8 mouse cellular contexts compared by ENCODE assay signal in the genomic region with DNA sequence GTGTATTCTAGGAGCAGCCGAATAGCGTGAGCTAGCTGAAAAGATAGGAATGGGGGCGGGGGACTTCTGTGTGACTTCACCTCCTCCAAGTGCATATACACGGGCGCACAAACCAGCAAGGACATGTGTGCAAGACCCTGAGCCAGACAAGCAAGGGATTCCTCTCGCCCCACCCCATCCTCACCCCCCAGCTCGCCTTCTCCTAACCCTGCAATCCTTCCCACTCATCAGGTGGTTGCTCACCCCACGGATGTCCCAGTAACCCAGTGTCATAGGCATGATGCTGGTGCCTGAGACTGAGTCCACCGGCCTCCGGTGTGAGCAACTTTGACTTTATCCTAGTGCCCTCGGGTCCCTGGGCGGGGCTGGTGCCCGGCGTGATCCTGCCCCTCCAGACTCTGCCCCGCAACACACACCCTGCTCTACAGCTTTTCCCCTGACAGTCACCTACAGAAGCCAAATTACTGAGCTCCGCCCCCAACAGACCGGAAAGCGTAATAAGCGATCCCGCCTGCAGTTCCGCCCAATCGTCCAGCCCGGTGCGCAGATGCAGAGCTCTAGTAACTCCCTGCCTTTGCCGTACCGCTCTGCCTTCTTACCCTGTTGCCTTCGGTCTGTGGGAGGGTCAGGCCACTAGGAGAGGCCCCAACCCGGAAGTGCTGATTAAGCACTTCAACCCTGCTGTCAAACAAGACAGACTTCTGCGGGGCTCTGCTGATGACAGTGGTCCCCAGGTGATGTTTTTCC. TPM values are rescaled to one million over a fixed set of nuclear protein-coding genes. Genes with fewer than 3 reads are reported as not detected.
DNase-seq lines count a peak whose midpoint lies in the region; ATAC-seq and TF ChIP-seq lines count a peak whose summit lies in the region.

A gene (minus strand): TSS at position 501 of the 747 bp plus-strand sequence.

- H3K27me3 ChIP-seq in heart, embryonic 11.5 days (ENCODE audit: control insufficient read depth, insufficient read depth, low read length), result no peaks in the 10 kb centered on the region
- no peaks in the 10 kb centered on the region for H3K27me3 ChIP-seq in kidney, embryonic 15.5 days
- H3K27me3 ChIP-seq in limb, embryonic 15.5 days, result no peaks in the 10 kb centered on the region
- no peaks in the 10 kb centered on the region for H3K27me3 ChIP-seq in midbrain, postnatal 0 days (ENCODE audit: insufficient read depth, low read length)

- peak within 1 kb of the TSS; percentile 73 for H3K4me3 ChIP-seq in brown adipose tissue, adult 24 weeks (ENCODE audit: insufficient read depth, low read depth, low read length)
- H3K4me3 ChIP-seq in heart, embryonic 11.5 days (ENCODE audit: low read depth, low read length), result peak within 1 kb of the TSS; percentile 56
- H3K4me3 ChIP-seq in kidney, embryonic 15.5 days (replicated peaks), result peak within 1 kb of the TSS; percentile 60
- peak within 1 kb of the TSS; percentile 57 for H3K4me3 ChIP-seq in limb, embryonic 15.5 days
- peak within 1 kb of the TSS; percentile 44 for H3K4me3 ChIP-seq in midbrain, postnatal 0 days (ENCODE audit: low read depth, low read length)

- peak within 1 kb of the TSS; percentile 35 for H3K27ac ChIP-seq in brown adipose tissue, adult 24 weeks (replicated peaks; ENCODE audit: low read depth, low read length)
- H3K27ac ChIP-seq in heart, embryonic 11.5 days (ENCODE audit: low read depth, low read length), result peak within 1 kb of the TSS; percentile 72
- H3K27ac ChIP-seq in kidney, embryonic 15.5 days, result peak within 1 kb of the TSS; percentile 77
- H3K27ac ChIP-seq in limb, embryonic 15.5 days, result peak within 1 kb of the TSS; percentile 74
- peak within 1 kb of the TSS; percentile 71 for H3K27ac ChIP-seq in midbrain, postnatal 0 days (ENCODE audit: low read depth, low read length)

- H3K36me3 ChIP-seq in heart, embryonic 11.5 days (ENCODE audit: control insufficient read depth, insufficient read depth, low read length), result no peaks in the 10 kb centered on the region
- H3K36me3 ChIP-seq in kidney, embryonic 15.5 days, result no peaks in the 10 kb centered on the region
- H3K36me3 ChIP-seq in limb, embryonic 15.5 days, result no peaks in the 10 kb centered on the region
- H3K36me3 ChIP-seq in midbrain, postnatal 0 days (ENCODE audit: insufficient read depth, low read length), result no peaks in the 10 kb centered on the region

- no peaks in the 10 kb centered on the region for H3K4me1 ChIP-seq in brown adipose tissue, adult 24 weeks (ENCODE audit: control insufficient read depth, insufficient read depth, insufficient read length, low read length)
- peaks cover 4% of the 10 kb centered on the region; the same call in 1 of the 2 replicates for H3K4me1 ChIP-seq in heart, embryonic 11.5 days (ENCODE audit: control insufficient read depth, insufficient read depth, low read length)
- H3K4me1 ChIP-seq in kidney, embryonic 15.5 days, result peaks cover 15% of the 10 kb centered on the region
- peaks cover 5% of the 10 kb centered on the region for H3K4me1 ChIP-seq in limb, embryonic 15.5 days
- H3K4me1 ChIP-seq in midbrain, postnatal 0 days (ENCODE audit: insufficient read depth, low read length), result no peaks in the 10 kb centered on the region

- peak; percentile 82 for ATAC-seq in erythroid progenitor cell, adult 5-6 weeks (replicated peaks; ENCODE audit: low FRiP score, poor library complexity, severe bottlenecking)
- ATAC-seq in heart, embryonic 11.5 days (replicated peaks; ENCODE audit: insufficient number of reproducible peaks, low FRiP score, low TSS enrichment), result peak; percentile 88
- ATAC-seq in kidney, embryonic 15.5 days (replicated peaks; ENCODE audit: low FRiP score), result peak; percentile 96
- ATAC-seq in limb, embryonic 15.5 days (ENCODE audit: insufficient number of reproducible peaks, low FRiP score, low TSS enrichment, low read depth), result peak; percentile 81
- peak; percentile 83 for ATAC-seq in midbrain, postnatal 0 days (ENCODE audit: low FRiP score)

- peak within 1 kb of the TSS; percentile 72 for H3K9ac ChIP-seq in heart, embryonic 11.5 days (ENCODE audit: low read depth, low read length)
- peak within 1 kb of the TSS; percentile 60 for H3K9ac ChIP-seq in kidney, embryonic 15.5 days
- peak within 1 kb of the TSS; percentile 56 for H3K9ac ChIP-seq in limb, embryonic 15.5 days
- peak within 1 kb of the TSS; percentile 54 for H3K9ac ChIP-seq in midbrain, postnatal 0 days (replicated peaks; ENCODE audit: low read length, poor library complexity, severe bottlenecking)

- H3K4me2 ChIP-seq in heart, embryonic 11.5 days, result peak within 1 kb of the TSS; percentile 87
- peak within 1 kb of the TSS; percentile 91 for H3K4me2 ChIP-seq in kidney, embryonic 15.5 days
- peak within 1 kb of the TSS; percentile 88 for H3K4me2 ChIP-seq in limb, embryonic 15.5 days
- H3K4me2 ChIP-seq in midbrain, postnatal 0 days (ENCODE audit: low read depth, low read length, poor library complexity, severe bottlenecking), result peak within 1 kb of the TSS; percentile 64

- no peaks in the 10 kb centered on the region for H3K9me3 ChIP-seq in heart, embryonic 11.5 days (replicated peaks; ENCODE audit: control insufficient read depth, low read length)
- no peaks in the 10 kb centered on the region for H3K9me3 ChIP-seq in kidney, embryonic 15.5 days (replicated peaks)
- no peaks in the 10 kb centered on the region for H3K9me3 ChIP-seq in limb, embryonic 15.5 days
- no peaks in the 10 kb centered on the region for H3K9me3 ChIP-seq in midbrain, postnatal 0 days (ENCODE audit: low read length)

- DNase-seq in CD4-positive helper T cell, adult 2 months (ENCODE audit: low read depth, low spot score), result peak; percentile 88
- peak; percentile 90 for DNase-seq in midbrain, postnatal 0 days (ENCODE audit: low spot score)
- DNase-seq in spleen, postnatal 10 days (ENCODE audit: low spot score in 2 of 2), result peak; percentile 56 to 85

- TF ChIP-seq CTCF in midbrain, postnatal 0 days (IDR thresholded peaks at IDR 0.05), result peak; percentile 49

- 5% methylated on average over 29 of the region's 29 CpGs for WGBS in heart, embryonic 11.5 days (ENCODE audit: insufficient replicate concordance)
- WGBS in kidney, embryonic 15.5 days, result 4% methylated on average over 29 of the region's 29 CpGs
- WGBS in limb, embryonic 15.5 days, result 6% methylated on average over 29 of the region's 29 CpGs
- 5% methylated on average over 29 of the region's 29 CpGs for WGBS in midbrain, postnatal 0 days

RNA-seq across cellular contexts. Expression of the gene that starts here (rescaled TPM):
- 17.4 and 30.2 TPM in 2 replicates for polyA plus RNA-seq in brown adipose tissue, adult 24 weeks (2012; ENCODE audit: insufficient read depth, insufficient read length, missing spikeins)
- 2.5 and 4.2 TPM in 2 replicates for total RNA-seq in erythroid progenitor cell, adult 5-6 weeks (2015; ENCODE audit: low replicate concordance)
- total RNA-seq in erythroid progenitor cell, adult 5-6 weeks (2017; ENCODE audit: low replicate concordance), result 0.90 and 1.4 TPM in 2 replicates
- polyA plus RNA-seq in heart, embryonic 11.5 days (2014; fragmentation: Nextera tagmentation; extraction: Ambion mirVana), result 14.7 and 17.7 TPM in 2 replicates
- polyA plus RNA-seq in kidney, embryonic 15.5 days (2015; fragmentation: Nextera tagmentation; extraction: Ambion mirVana), result 15.9 and 18.8 TPM in 2 replicates
- 14.0 and 14.2 TPM in 2 replicates for polyA plus RNA-seq in limb, embryonic 15.5 days (2015; fragmentation: Nextera tagmentation; extraction: Ambion mirVana)
- 4.1 and 4.5 TPM in 2 replicates for total RNA-seq in midbrain, postnatal 0 days (2014; rRNA removed)
- polyA plus RNA-seq in midbrain, postnatal 0 days (2015; fragmentation: Nextera tagmentation; extraction: Ambion mirVana), result 25.6 and 25.9 TPM in 2 replicates

Comparison
In these comparisons a context has a peak if more than half of its experiments do, and no peak if none do; other contexts are left out.
1. Peak in every context shown above with its lines: DNase-seq, ATAC-seq, H3K4me3 ChIP-seq and H3K27ac ChIP-seq.